10 mouse cellular contexts compared by ENCODE assay signal in genomic region chr17:64873651-64874072, GRCm38 (mm10). TPM values are rescaled to one million over a fixed set of nuclear protein-coding genes. Genes with fewer than 3 reads are reported as not detected.
DNase-seq lines count a peak whose midpoint lies in the region; ATAC-seq and TF ChIP-seq lines count a peak whose summit lies in the region.
"Had no signal": no experiment of that assay in that cellular context is flagged by ENCODE, and none has a peak within 500 bp of the region (broad histone marks: within the 10 kb centered on the region; RNA-seq: fewer than 3 reads in every experiment).

No protein-coding gene starts in this region.

- DNase-seq in cerebellum, postnatal 10 days: peak; percentile 63 to 76
- no peak for DNase-seq in cerebellum, adult 11-12 months
- peak; percentile 33 for DNase-seq in midbrain, embryonic 10.5 days (ENCODE audit: low spot score)
- peak; percentile 26 to 67 for DNase-seq in kidney, adult 8-10 months
- DNase-seq in midbrain, postnatal 0 days (ENCODE audit: low spot score): peak; percentile 68
- no peak for DNase-seq in MN1 (ENCODE audit: low spot score)

- no peak for ATAC-seq in midbrain, embryonic 16.5 days
- ATAC-seq in common myeloid progenitor, adult 5-6 weeks (replicated peaks; ENCODE audit: low read depth, poor library complexity, severe bottlenecking): peak; percentile 97
- no peak for ATAC-seq in midbrain, postnatal 0 days (ENCODE audit: low FRiP score)

- H3K4me3 ChIP-seq in midbrain, embryonic 10.5 days: no peak overlapping the region
- H3K4me3 ChIP-seq in midbrain, embryonic 16.5 days (ENCODE audit: low read depth, low read length): no peak overlapping the region
- no peak overlapping the region for H3K4me3 ChIP-seq in midbrain, postnatal 0 days (ENCODE audit: low read depth, low read length)
- H3K4me3 ChIP-seq: hindbrain, embryonic 15.5 days had no signal

- H3K27me3 ChIP-seq in midbrain, embryonic 10.5 days (ENCODE audit: low read depth, poor library complexity, severe bottlenecking): no peaks in the 10 kb centered on the region
- no peaks in the 10 kb centered on the region for H3K27me3 ChIP-seq in midbrain, embryonic 16.5 days (ENCODE audit: control insufficient read depth, insufficient read depth, low read depth, low read length)
- no peaks in the 10 kb centered on the region for H3K27me3 ChIP-seq in midbrain, postnatal 0 days (ENCODE audit: insufficient read depth, low read length)
- H3K27me3 ChIP-seq: hindbrain, embryonic 15.5 days had no signal

- no peak overlapping the region for H3K4me2 ChIP-seq in midbrain, embryonic 16.5 days (ENCODE audit: low read length)
- no peak overlapping the region for H3K4me2 ChIP-seq in midbrain, postnatal 0 days (ENCODE audit: low read depth, low read length, poor library complexity, severe bottlenecking)
- H3K4me2 ChIP-seq: hindbrain, embryonic 15.5 days had no signal

- 19% methylated on average over 4 of the region's 4 CpGs for WGBS in midbrain, embryonic 10.5 days
- WGBS in midbrain, embryonic 16.5 days: 12% methylated on average over 4 of the region's 4 CpGs
- WGBS in midbrain, postnatal 0 days: 13% methylated on average over 4 of the region's 4 CpGs

- H3K36me3 ChIP-seq in midbrain, embryonic 10.5 days: no peaks in the 10 kb centered on the region
- no peaks in the 10 kb centered on the region for H3K36me3 ChIP-seq in midbrain, embryonic 16.5 days (ENCODE audit: control insufficient read depth, insufficient read depth, low read length)
- H3K36me3 ChIP-seq in midbrain, postnatal 0 days (ENCODE audit: insufficient read depth, low read length): no peaks in the 10 kb centered on the region
- H3K36me3 ChIP-seq: hindbrain, embryonic 15.5 days had no signal

- H3K4me1 ChIP-seq in midbrain, embryonic 10.5 days: peaks cover 7% of the 10 kb centered on the region
- H3K4me1 ChIP-seq in midbrain, embryonic 16.5 days (ENCODE audit: control insufficient read depth, insufficient read depth, low read length): 0 out of 2 replicates have a peak, but pooled peaks cover 3% of the 10 kb centered on the region
- no peaks in the 10 kb centered on the region for H3K4me1 ChIP-seq in midbrain, postnatal 0 days (ENCODE audit: insufficient read depth, low read length)
- H3K4me1 ChIP-seq: hindbrain, embryonic 15.5 days had no signal

- peak; percentile 77 for TF ChIP-seq CTCF in midbrain, postnatal 0 days (IDR thresholded peaks at IDR 0.05)

- H3K27ac ChIP-seq in midbrain, embryonic 10.5 days (replicated peaks): peak overlapping the region; percentile 35
- H3K27ac ChIP-seq in midbrain, embryonic 16.5 days (ENCODE audit: low read length): no peak overlapping the region
- H3K27ac ChIP-seq in midbrain, postnatal 0 days (ENCODE audit: low read depth, low read length): no peak overlapping the region
- H3K27ac ChIP-seq: hindbrain, embryonic 15.5 days had no signal

- no peak overlapping the region for H3K9ac ChIP-seq in midbrain, embryonic 16.5 days (ENCODE audit: low read depth, low read length)
- H3K9ac ChIP-seq in midbrain, postnatal 0 days (replicated peaks; ENCODE audit: low read length, poor library complexity, severe bottlenecking): no peak overlapping the region
- H3K9ac ChIP-seq: hindbrain, embryonic 15.5 days had no signal

- no peaks in the 10 kb centered on the region for H3K9me3 ChIP-seq in midbrain, embryonic 10.5 days (replicated peaks)
- no peaks in the 10 kb centered on the region for H3K9me3 ChIP-seq in midbrain, embryonic 16.5 days (replicated peaks; ENCODE audit: control insufficient read depth, low read length, poor library complexity, severe bottlenecking)
- H3K9me3 ChIP-seq in midbrain, postnatal 0 days (ENCODE audit: low read length): no peaks in the 10 kb centered on the region
- H3K9me3 ChIP-seq: hindbrain, embryonic 15.5 days had no signal

RNA-seq across cellular contexts. Expression of gene 4930583I09Rik, which starts 37.8 kb away (rescaled TPM):
- polyA plus RNA-seq in midbrain, embryonic 10.5 days (2016; fragmentation: Nextera tagmentation; extraction: Ambion mirVana): not detected in 2 replicates
- not detected in 2 replicates for polyA plus RNA-seq in midbrain, embryonic 16.5 days (2015; fragmentation: Nextera tagmentation; extraction: Ambion mirVana)
- total RNA-seq in common myeloid progenitor, adult 5-6 weeks (2017): not detected in 2 replicates
- not detected in 2 replicates for total RNA-seq in midbrain, postnatal 0 days (2014; rRNA removed)
- polyA plus RNA-seq in midbrain, postnatal 0 days (2015; fragmentation: Nextera tagmentation; extraction: Ambion mirVana): not detected in 2 replicates
- polyA plus RNA-seq: hindbrain, embryonic 15.5 days; neural tube, embryonic 14.5 days had no signal

Comparison
In these comparisons a context has a peak if more than half of its experiments do, and no peak if none do; other contexts are left out.
1. DNase-seq: peak in cerebellum, postnatal 10 days (2 of 2), midbrain, embryonic 10.5 days (single experiment), kidney, adult 8-10 months (2 of 2) and midbrain, postnatal 0 days (single experiment); none in cerebellum, adult 11-12 months (single experiment) and MN1 (single experiment).